Mouse (Mus musculus) C2C12 (cell line): ENCODE measurements around the gene Prtg. TPM values are rescaled to one million over a fixed set of nuclear protein-coding genes. Genes with fewer than 3 reads are reported as not detected.

Source experiments
- H3K27me3 ChIP-seq: one replicate; pipeline ENCODE4 v1.6.1; 2011; ENCODE audit not compliant: control insufficient read depth, insufficient read depth, insufficient read length
- H3K36me3 ChIP-seq: one replicate; pipeline ENCODE4 v1.6.1; 2011; ENCODE audit not compliant: control insufficient read depth, insufficient read depth
- H3K4me3 ChIP-seq: one replicate; pipeline ENCODE4 v1.5.1; 2011; ENCODE audit warnings: mild to moderate bottlenecking, control low read depth; ENCODE audit not compliant: poor library complexity, insufficient read depth, severe bottlenecking
- H3K79me2 ChIP-seq: one replicate; pipeline ENCODE4 v1.6.1; 2011; ENCODE audit not compliant: control insufficient read depth, insufficient read depth
- H3K79me3 ChIP-seq: one replicate; pipeline ENCODE4 v1.6.1; 2011; ENCODE audit warnings: low read depth, control low read depth
- H3ac ChIP-seq: one replicate; pipeline ENCODE3; 2011; ENCODE audit warnings: low read depth; ENCODE audit not compliant: control insufficient read depth, insufficient read length
- CEBPB ChIP-seq: IDR thresholded peaks from one replicate; pipeline ENCODE4 v1.6.1; 2011; ENCODE audit warnings: low read depth, mild to moderate bottlenecking, control low read depth, moderate library complexity
- CTCF ChIP-seq: IDR thresholded peaks from one replicate; pipeline ENCODE4 v1.5.1; 2011; ENCODE audit not compliant: control insufficient read depth, insufficient read depth, insufficient read length
- FOSL1 ChIP-seq: IDR thresholded peaks from one replicate; pipeline ENCODE4 v1.8.0; 2011; ENCODE audit warnings: mild to moderate bottlenecking, low read length; ENCODE audit not compliant: poor library complexity, insufficient read depth, severe bottlenecking
- MAX ChIP-seq: IDR thresholded peaks from one replicate; pipeline ENCODE4 v1.6.1; 2011; ENCODE audit warnings: mild to moderate bottlenecking, control low read depth
- MYOD1 ChIP-seq: IDR thresholded peaks from one replicate; pipeline ENCODE4 v1.6.1; 2011; ENCODE audit warnings: low read depth; ENCODE audit not compliant: control insufficient read depth, insufficient read length
- MYOG ChIP-seq: IDR thresholded peaks from one replicate; pipeline ENCODE4 v1.6.1; 2011; ENCODE audit not compliant: control insufficient read depth, insufficient read length; ENCODE audit errors: extremely low read depth
- USF1 ChIP-seq: IDR thresholded peaks from one replicate; pipeline ENCODE4 v1.6.1; 2011; ENCODE audit warnings: low read depth, mild to moderate bottlenecking, control low read depth, moderate library complexity
- polyA plus RNA-seq: library from polyadenylated mRNA; unstranded; fragments of >200 nt; fragmentation: generic; extraction: Trizol; gene quantifications from one replicate; pipeline ENCODE4 v1.2.1, GENCODE M21; 2012; ENCODE audit warnings: missing spikeins

The Prtg gene
- polyA plus RNA-seq, 1 experiment: 0.59 TPM

DNA sequence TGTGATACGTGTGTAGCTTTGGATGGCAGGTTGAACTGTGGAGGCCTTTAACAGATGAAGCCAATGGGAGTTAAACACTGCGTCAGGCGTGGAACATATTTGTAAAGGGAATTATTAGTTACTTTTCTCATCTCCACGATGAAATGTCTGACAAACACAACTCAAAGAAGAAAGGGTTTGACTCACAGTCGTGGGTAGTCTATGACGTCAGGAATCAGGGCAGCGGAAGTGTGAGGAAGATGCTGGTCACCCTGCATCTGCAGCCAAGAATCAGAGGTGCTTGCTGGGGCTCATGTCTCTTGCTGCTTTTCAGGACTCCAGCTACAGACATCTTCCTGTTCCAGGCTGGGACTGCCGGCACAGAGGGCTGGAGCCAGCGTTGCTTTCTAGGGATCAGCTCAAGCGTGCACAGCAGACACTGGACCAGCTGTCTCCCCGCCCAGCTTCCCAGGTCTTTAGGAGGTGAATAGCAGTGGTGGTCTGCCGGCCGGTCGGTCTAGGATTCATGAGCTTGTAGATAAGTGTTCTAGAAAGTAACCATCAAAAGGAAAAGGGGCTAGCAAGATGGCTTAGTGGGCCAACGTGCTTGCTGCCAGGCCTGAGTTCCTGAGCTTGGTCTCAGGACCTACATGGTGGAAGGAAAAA lies 32.8 kb downstream of the Prtg start:
- Histone ChIP-seq H3K36me3 (no peaks in the 10 kb centered on the region), H3K4me3 (no peak overlapping the region), H3ac (no peak overlapping the region), H3K27me3 (no peaks in the 10 kb centered on the region), H3K79me3 (no peaks in the 10 kb centered on the region), H3K79me2 (no peaks in the 10 kb centered on the region)
- TF ChIP-seq USF1 (no peak), CTCF (no peak), MYOD1 (no peak), FOSL1 (no peak), MAX (no peak), CEBPB (no peak), MYOG (no peak)

DNA sequence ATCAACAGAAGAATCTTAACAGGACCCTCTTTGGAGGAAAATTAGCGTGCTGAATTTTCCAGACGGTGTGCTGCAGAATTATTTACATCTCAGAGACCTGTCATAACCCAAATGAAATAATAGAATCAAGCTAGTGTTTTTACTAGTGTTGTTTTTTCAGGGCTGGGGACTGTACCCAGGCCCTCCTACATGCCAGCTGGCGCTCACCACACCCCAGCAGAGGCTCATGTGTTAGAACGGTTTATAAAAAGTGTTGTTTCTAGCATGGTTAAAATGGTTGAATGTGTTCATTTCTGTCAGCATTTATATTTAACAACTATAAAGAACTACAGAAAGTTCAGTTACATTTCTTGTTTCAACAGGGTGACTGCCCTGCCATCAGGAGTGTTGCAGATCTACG lies 37.8 kb downstream of the Prtg start:
- no peak for TF ChIP-seq USF1
- no peak for TF ChIP-seq CEBPB
- no peak for TF ChIP-seq MYOG
- TF ChIP-seq CTCF: no peak
- TF ChIP-seq FOSL1: no peak
- TF ChIP-seq MYOD1: no peak
- TF ChIP-seq MAX: no peak
- Histone ChIP-seq H3K4me3 (no peak overlapping the region), H3K36me3 (no peaks in the 10 kb centered on the region)

DNA sequence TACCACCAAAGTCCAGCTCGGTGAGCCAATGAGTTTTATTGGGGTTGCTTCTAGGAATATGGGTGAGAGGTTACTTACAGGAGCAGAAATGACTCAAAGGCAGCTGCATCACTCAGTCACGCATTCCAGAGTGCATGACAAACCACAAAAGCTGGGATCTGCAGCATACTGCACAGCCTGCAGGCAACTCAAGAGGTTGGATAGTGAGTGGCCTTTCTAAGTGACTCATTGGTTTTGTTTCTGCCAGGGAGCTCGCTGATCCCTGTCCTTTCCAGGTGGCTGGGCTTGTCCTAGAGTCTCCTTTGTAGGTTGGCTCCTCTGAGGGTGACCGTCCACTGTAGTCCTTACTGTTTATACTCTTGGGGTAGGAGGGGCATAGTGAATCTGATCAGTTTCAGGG lies 39.5 kb downstream of the Prtg start:
- TF ChIP-seq MAX (peak; percentile 42), MYOD1 (peak; percentile 93), CTCF (no peak), CEBPB (no peak), MYOG (no peak), USF1 (no peak), FOSL1 (peak; percentile 82)
- H3K36me3 ChIP-seq: no peaks in the 10 kb centered on the region

More for the DNA sequence above, 37.8 kb downstream of the Prtg start:
- Histone ChIP-seq H3K79me2 (no peaks in the 10 kb centered on the region), H3K27me3 (no peaks in the 10 kb centered on the region), H3K79me3 (no peaks in the 10 kb centered on the region), H3ac (no peak overlapping the region)

DNA sequence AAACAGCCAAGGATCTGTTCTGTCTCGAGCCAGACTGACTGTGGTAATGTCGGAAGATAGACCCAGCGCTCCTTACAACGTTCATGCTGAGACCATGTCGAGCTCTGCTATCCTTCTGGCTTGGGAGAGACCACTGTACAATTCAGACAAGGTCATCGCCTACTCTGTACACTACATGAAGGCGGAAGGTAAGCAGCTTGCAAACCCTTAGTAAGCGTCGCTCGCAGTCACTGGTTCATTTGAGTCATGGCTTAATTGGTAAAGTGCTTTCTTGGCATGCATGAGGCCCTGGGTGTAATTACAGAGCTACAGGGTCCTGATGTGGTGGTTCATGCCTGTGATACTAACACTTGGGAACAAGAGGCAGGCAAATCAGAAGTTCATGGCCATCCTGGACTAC lies 44.9 kb downstream of the Prtg start:
- H3K79me3 ChIP-seq: no peaks in the 10 kb centered on the region
- no peaks in the 10 kb centered on the region for H3K36me3 ChIP-seq
- H3K4me3 ChIP-seq: no peak overlapping the region
- no peaks in the 10 kb centered on the region for H3K27me3 ChIP-seq
- TF ChIP-seq MYOG (no peak), FOSL1 (no peak), CTCF (no peak), MAX (no peak), MYOD1 (no peak), CEBPB (no peak)
- no peak overlapping the region for H3ac ChIP-seq
- no peaks in the 10 kb centered on the region for H3K79me2 ChIP-seq

More for the DNA sequence above, 39.5 kb downstream of the Prtg start:
- Histone ChIP-seq H3ac (no peak overlapping the region), H3K79me2 (no peaks in the 10 kb centered on the region), H3K79me3 (no peaks in the 10 kb centered on the region), H3K4me3 (no peak overlapping the region), H3K27me3 (no peaks in the 10 kb centered on the region)

DNA sequence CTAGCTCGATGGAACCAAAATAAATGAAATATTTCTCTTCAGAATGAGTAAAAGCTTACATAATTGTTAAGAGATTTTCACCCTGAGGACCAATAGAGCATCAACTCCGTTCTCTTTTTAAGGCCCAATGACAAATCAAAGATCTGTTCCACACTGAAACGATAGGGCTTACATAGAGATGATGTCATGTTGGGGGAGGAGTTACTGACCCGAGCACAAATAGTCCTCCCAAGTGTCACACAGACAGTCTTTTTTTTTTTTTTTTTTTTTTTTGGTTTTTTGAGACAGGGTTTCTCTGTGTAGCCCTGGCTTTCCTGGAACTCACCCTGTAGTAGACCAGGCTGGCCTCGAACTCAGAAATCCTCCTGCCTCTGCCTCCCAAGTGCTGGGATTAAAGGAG lies 45.3 kb downstream of the Prtg start:
- Histone ChIP-seq H3K36me3 (no peaks in the 10 kb centered on the region), H3ac (no peak overlapping the region)

DNA sequence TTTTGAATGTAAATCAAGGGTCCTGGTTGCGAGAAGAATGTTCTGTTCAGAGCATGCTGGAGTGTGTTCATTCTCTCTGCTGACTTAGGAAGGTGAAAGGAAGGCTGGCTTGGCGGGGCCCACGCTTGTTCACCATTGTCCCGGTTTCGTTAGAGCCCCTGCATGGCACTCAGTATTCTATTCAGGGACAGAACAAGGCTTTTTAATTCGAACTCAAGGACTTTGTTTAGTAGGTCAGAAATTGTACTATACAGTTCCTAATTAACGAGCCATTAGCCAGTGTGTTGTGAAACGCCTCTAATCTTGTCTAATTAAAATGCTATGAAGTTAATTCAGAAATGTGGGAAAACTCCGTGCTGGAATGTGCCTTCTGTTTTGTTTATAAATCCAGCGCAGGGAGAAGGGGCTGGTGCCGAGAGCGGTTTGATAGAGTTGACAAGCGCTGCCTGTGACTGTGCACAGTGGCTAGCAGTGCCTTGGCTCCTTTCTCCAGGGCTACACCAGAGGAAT lies 47.1 kb downstream of the Prtg start:
- H3K36me3 ChIP-seq: no peaks in the 10 kb centered on the region
- no peaks in the 10 kb centered on the region for H3K27me3 ChIP-seq
- H3K79me2 ChIP-seq: no peaks in the 10 kb centered on the region
- TF ChIP-seq FOSL1 (no peak), USF1 (no peak), MYOD1 (no peak), CEBPB (no peak), MYOG (no peak), MAX (no peak), CTCF (no peak)
- no peak overlapping the region for H3ac ChIP-seq
- H3K4me3 ChIP-seq: no peak overlapping the region
- H3K79me3 ChIP-seq: no peaks in the 10 kb centered on the region

More for the DNA sequence above, 45.3 kb downstream of the Prtg start:
- H3K79me2 ChIP-seq: no peaks in the 10 kb centered on the region
- H3K79me3 ChIP-seq: no peaks in the 10 kb centered on the region
- H3K27me3 ChIP-seq: no peaks in the 10 kb centered on the region
- no peak overlapping the region for H3K4me3 ChIP-seq
- TF ChIP-seq CTCF (no peak), CEBPB (no peak), FOSL1 (no peak), MAX (no peak), USF1 (no peak), MYOG (no peak), MYOD1 (no peak)
